Mouse (Mus musculus) adrenal gland, postnatal 14 days (tissue): ENCODE measurements around the gene Birc5. TPM values are rescaled to one million over a fixed set of nuclear protein-coding genes. Genes with fewer than 3 reads are reported as not detected.
"Not testable (repeated sequence)": the region's sequence is repeated elsewhere in the genome, so short reads cannot be mapped to it uniquely, and the experiment has no call there.

Experiments
- DNase-seq: peaks from one replicate; pipeline ENCODE4 v3.0.0; 2021; ENCODE audit warnings: mixed read lengths
- total RNA-seq: library from RNA; stranded (reverse); gene quantifications from 2 replicates; pipeline ENCODE4 v1.2.3, GENCODE M21; 2021

Birc5 gene
- total RNA-seq, 1 experiment from 2014 or later = 22.6 TPM

DNA sequence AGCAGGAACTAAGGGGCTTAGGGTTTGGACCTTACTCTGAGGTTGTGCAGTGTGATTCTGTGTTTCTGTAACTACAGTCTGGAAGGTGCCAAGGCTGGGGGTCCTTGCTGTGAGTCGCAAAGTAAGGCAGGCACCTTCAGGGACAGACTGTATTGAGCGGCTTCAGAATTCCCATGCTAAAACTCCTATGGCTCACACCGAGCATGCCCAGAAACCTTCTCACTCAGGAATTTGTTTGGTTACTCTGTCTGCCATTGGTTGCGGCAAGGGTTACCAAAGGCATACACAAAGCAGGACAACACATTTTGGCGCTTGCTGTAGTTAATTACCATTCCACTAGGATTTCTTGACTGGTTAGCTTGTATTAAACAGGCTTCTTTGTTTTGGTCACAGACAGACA lies 22.9 kb upstream of the Birc5 start:
- peak; percentile 47 for DNase-seq

- DNase-seq = no peak
Measured at GRCm38 (mm10) chr11:117826916-117827315, 22.1 kb upstream of the Birc5 start.

DNA sequence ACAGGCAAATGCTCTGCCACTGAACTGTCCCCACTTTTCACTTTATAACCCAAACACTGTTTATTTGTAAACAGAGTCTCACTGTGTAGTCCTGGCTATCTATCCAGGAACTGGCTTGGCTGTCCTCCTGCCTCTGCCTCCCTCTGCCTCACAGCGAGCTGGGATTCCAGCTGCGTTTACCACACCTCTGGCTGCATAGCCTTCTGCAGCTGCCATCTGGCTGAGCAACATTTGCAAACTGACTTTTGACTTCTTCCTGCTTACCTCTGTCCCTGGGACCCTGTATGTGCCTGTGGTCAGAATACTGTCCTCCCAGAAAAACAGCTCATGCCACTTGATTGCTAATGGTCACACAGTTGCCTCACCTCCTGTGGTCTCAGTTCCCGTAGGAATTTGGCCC lies 21.7 kb upstream of the Birc5 start:
- DNase-seq = peak; percentile 3

- DNase-seq = peak; percentile 59
Measured at GRCm38 (mm10) chr11:117828149-117828887, 20.7 kb upstream of the Birc5 start.

- peak; percentile 70 for DNase-seq
Measured at GRCm38 (mm10) chr11:117828888-117829604, 20.0 kb upstream of the Birc5 start.

- DNase-seq = peak; percentile 75
Measured at GRCm38 (mm10) chr11:117829671-117830215, 19.3 kb upstream of the Birc5 start.

DNA sequence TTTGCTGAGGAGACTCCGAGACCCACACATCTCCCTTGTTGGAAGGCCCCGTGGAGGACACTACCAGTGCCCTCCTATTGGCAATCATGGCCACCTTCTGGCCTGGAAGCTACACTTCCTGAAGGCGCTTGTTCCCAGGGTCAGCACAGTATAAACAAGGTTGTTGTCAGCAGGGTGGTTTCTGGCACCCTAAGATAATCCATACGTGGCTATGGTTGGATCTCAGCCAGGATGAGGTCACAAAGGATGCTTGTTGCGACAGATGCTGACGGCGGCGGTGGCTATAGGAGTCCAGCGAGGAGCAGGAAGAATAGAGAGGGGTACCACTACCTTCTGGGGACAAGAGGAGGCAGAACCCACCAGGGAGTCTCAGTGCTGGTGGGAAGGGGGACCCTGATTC lies 18.6 kb upstream of the Birc5 start:
- DNase-seq = no peak

DNA sequence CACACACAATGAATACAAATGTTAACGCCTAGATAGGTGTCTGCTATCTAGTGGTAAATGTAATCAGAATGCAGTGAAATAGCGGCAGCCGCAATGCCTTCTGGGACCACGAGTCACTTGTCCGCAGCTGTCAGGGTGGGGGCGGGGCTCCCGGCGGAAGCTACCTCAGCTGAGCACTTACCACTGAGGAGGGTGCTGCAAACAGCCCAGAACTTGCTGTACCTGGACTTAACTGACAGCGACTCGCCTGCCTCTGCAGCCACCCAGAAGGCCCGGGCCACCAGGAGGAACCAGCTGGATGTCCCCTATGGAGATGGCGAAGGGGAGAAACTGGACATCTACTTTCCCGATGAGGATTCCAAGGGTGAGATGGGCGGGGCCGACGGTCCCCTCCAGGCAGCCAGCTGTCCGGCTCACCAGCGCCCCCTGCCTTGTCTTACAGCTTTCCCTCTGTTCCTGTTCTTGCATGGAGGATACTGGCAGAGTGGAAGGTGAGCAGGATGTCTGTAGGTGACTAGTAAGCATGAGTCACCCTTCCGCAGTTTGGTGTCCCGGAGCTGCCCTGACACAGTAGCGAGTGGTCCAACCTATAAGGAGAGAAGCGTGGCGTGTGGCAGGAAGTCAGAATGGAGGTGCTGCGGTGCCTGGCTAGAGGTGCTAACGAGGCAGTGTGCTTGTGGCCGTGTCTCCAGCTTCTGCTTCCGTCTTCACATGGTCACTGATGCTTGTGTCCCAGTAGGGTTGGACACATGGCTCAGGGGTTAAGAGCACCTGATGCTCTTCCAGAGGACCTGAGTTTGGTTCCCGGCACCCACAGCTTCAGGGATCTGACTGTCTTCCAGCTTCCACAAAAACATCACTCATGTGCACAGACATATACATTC lies 16.7 kb upstream of the Birc5 start:
- DNase-seq = peak; percentile 86

DNA sequence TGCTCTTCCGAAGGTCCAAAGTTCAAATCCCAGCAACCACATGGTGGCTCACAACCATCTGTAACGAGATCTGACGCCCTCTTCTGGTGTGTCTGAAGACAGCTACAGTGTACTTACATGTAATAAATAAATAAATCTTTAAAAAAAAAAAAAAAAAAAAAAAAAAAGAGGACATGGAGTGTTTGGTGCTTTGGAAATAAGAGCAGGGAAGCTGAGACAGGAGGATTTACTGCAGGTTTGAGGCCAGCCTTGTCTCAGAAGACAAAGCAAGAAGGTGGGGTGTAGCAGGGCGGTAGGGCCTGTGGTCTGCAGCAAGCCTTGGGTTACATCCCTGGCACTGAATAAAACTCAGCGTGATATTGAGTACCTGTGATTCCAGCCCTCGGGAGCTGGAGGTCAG lies 15.5 kb upstream of the Birc5 start:
- DNase-seq = not testable (repeated sequence)

DNA sequence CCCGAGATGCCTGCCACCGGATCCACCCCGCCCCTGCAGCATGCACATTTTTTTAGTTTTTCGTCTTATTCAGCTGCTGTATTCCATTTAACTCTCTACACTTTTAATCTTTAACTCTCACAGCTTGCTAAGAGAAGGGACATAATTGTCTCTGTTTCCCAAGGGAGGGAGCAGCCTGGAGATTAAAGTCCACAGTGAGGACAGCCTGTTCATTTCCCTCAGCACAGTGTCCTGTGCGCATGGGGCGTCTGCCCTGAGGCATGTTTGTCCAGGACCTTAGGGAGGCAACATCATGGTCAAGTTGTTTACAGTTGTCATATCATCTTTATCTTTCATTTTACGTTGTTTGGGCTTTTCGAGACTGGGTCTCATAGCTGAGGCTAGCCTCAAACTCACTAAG lies 15.0 kb upstream of the Birc5 start:
- DNase-seq = no peak

DNA sequence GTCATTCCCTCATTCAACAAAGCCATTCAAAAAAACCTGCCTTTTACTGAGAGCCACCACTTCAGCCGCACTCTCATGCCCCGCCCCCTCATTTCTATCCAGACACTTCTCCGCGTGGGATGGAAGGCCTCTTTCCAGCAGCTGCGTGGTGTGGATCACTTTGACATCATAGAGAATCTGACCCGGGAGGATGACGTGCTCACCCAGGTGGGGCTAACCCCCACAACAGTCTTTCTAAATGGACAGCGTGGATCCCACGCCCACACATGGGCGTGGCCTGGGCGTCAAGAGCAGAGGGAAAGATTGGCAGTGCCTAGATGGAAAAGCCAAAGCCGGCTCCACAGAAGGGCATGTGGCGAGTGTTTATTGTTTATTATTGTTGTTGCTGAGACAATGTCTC lies 12.7 kb upstream of the Birc5 start:
- peak; percentile 50 for DNase-seq

GRCm38 (mm10) chr11:117838572-117838971 lies 10.5 kb upstream of the Birc5 start:
- no peak for DNase-seq

- DNase-seq = no peak
Measured at GRCm38 (mm10) chr11:117839021-117839420, 10.0 kb upstream of the Birc5 start.

DNA sequence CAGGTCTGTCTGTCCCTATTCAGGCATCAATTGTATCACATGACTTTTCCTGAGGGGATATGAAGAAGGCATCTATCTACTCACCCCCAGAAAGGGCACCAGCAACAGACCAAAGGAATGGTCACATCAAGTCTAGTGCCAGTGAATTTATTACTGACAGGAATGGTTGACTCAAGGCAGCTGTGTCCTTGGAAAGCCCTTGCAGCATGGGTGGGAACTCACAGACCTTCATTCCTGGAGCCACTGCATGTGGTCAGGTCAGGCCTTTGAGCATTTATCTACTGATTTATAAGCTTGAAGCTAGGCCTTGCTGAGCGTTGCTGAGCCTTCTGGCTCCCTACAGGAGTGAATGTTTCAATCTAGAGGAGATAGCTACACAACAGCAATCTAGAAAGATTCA lies 8.1 kb upstream of the Birc5 start:
- DNase-seq = peak; percentile 58

DNA sequence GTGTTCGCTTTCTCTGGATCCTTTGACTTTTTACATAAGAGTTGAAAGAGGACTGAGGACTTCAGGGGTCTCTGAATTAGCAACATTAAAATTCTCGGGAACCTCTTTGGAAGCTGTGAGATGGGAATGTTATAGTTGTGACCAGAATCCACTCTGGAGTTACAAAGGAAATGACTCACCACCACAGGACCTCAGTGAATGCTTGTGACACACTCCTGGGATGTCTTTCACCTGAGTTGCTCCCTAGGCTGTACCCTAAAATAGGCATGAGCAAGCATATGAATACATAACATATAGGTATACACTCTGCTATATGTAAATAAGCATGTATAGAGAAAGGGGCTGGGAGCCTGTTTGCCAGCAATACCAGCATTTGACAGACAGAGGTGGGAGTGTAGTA lies 5.6 kb upstream of the Birc5 start:
- no peak for DNase-seq

DNA sequence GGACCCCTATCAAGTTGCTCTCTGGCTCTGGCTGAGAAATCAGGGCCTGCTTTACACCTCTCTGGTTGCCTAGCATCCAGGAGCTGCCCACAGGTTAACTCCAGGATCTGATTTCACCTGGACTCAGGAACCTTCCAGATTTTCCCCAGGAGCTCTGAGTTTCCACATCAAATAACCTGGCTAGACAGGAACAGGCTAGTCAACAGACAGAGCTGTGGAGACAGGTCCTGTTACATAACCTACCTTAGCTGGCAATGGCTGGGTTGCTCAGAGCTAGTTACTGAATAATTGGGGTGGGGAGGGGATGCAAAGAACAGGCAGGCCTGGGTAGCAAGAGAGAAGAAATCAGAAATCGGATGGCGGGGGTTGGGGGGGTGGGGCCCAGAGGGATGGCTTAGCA lies 4.1 kb upstream of the Birc5 start:
- DNase-seq = no peak

GRCm38 (mm10) chr11:117845651-117846050 lies 3.4 kb upstream of the Birc5 start:
- DNase-seq = no peak

- DNase-seq = no peak
Measured at GRCm38 (mm10) chr11:117846640-117847039, 2.4 kb upstream of the Birc5 start.

DNA sequence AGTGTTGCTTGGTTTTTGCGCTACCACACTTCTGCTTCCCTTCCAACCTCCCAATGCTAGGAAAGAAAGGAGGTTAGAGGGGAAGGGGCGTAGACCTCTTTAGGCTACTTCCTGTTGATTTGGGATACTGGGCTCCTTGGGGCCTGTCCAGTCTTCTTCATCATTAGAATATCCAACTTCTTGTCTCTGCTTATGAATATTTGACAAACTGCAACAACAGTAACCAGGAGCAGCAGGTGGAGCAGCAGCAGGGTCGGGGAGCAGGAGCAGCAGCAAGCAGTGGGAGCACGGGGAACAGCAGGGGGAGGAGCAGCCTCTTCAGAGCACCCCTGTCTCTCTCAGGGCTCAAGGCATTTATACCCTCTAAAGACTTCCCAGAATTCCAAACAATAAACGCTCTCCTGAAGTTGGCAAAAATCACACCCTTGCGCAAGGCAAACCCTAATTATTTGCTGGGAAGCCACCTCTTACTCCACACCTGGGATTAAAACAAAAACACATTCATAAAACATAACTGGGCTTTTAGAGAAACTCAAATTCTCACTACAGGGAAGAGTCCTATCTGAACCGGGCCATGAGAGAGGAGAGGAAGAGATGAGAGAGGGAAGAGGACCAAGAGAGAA lies 1.3 kb upstream of the Birc5 start:
- DNase-seq = no peak

DNA sequence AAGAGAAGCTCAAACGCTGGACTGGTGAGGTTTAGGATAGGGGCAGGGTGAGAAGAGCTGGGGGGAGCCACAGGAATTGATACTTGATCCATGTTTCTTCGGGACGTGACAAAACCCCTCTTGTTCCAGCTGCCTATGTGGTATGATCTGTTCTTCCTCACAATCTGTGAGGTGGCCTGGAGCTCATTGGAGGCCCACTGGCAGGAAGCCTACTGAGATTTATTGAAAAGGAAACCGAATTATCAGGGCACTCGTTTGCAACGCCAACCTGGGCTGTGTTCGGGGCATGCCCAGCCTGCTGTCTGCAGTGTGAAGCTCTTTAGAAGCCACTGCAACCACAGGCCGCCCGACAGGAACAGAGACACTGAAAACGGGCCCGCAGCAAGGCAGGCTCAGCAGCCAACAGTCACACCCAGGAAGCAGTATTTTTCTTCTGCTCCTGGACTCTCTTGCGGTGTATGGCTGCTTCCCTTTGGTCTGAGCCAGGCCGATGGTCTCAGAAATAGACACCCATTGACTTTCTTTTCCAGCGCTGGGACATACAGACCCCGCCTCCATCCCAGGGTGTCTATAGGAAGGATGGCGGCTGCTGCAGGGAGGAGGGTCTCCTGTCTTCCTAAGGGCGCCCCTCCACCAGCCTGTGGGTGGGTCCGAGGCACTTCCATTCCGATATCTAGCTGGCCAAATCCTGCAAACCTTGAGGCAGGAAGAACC lies 623 bp upstream of the Birc5 start:
- peak; percentile 67 for DNase-seq

DNA sequence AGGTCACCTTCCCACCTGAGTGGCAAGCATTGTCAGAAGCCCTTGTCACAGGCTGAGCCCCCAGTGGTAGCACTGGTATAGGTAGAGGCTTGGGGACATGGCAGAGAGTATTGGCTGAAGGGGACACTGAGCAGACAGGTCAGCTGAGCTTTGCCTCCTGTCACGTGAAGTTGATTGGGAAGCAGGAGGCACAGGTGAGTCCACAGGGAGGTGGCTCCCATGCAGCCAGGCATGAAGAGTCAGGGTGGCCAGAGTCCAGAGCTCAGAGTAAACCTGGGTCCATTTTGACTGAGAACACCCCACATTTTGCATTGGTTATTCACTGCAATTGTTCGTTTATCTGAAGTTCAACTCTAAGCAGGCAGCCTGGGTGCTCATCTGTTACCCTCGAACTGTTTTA lies 3.8 kb downstream of the Birc5 start:
- DNase-seq = no peak
